In genomic region chr13:54607204-54607603, GRCm38 (mm10) we compare ENCODE assay signal across 29 mouse cellular contexts. TPM values are rescaled to one million over a fixed set of nuclear protein-coding genes. Genes with fewer than 3 reads are reported as not detected.
DNase-seq lines count a peak whose midpoint lies in the region; ATAC-seq and TF ChIP-seq lines count a peak whose summit lies in the region.
"Had no signal": no experiment of that assay in that cellular context is flagged by ENCODE, and none has a peak within 500 bp of the region (broad histone marks: within the 10 kb centered on the region; RNA-seq: fewer than 3 reads in every experiment).

No protein-coding gene starts in this region.

- H3K9me3 ChIP-seq in ES-Bruce4 (replicated peaks; ENCODE audit: control insufficient read depth, insufficient read depth, low read length, poor library complexity, severe bottlenecking), result no peaks in the 10 kb centered on the region
- no peaks in the 10 kb centered on the region for H3K9me3 ChIP-seq in liver, embryonic 15.5 days (replicated peaks)
- no peaks in the 10 kb centered on the region for H3K9me3 ChIP-seq in limb, embryonic 10.5 days (replicated peaks)
- H3K9me3 ChIP-seq: embryonic facial prominence, embryonic 13.5 days; forebrain, embryonic 12.5 days; heart, embryonic 13.5 days; hindbrain, embryonic 15.5 days had no signal

- 33% methylated on average over 5 of the region's 5 CpGs for WGBS in liver, embryonic 15.5 days (ENCODE audit: insufficient replicate concordance)
- 66% methylated on average over 5 of the region's 5 CpGs for WGBS in limb, embryonic 10.5 days

- TF ChIP-seq EP300 in ES-Bruce4 (IDR thresholded peaks at IDR 0.05; ENCODE audit: insufficient read depth, low read depth, low read length), result no peak

- no peak for ATAC-seq in liver, embryonic 15.5 days (ENCODE audit: insufficient read depth)
- ATAC-seq in frontal cortex, adult (ENCODE audit: low TSS enrichment), result no peak
- ATAC-seq: forebrain, postnatal 0 days; inflammation-experienced regulatory T-cells, adult 6 months; midbrain, embryonic 16.5 days; Patski had no signal

- H3K27me3 ChIP-seq in ES-Bruce4 (ENCODE audit: control insufficient read depth, insufficient read depth, low read length, poor library complexity, severe bottlenecking), result no peaks in the 10 kb centered on the region
- H3K27me3 ChIP-seq in liver, embryonic 15.5 days, result no peaks in the 10 kb centered on the region
- peaks cover 34% of the 10 kb centered on the region for H3K27me3 ChIP-seq in limb, embryonic 10.5 days (ENCODE audit: low read depth, poor library complexity, severe bottlenecking)
- H3K27me3 ChIP-seq: heart, embryonic 13.5 days; hindbrain, embryonic 15.5 days; Patski had no signal

- no peak for TF ChIP-seq POLR2A in ES-Bruce4 (IDR thresholded peaks at IDR 0.05; ENCODE audit: insufficient read depth, low read length)

- H3K4me3 ChIP-seq in gastrocnemius, adult 2 months, result no peak overlapping the region
- H3K4me3 ChIP-seq in ES-Bruce4 (ENCODE audit: low read depth, low read length), result no peak overlapping the region
- H3K4me3 ChIP-seq in liver, embryonic 15.5 days (replicated peaks), result 0 out of 2 replicates have a peak overlapping the region, but pooled peaks have one; percentile 9
- H3K4me3 ChIP-seq in limb, embryonic 10.5 days, result no peak overlapping the region
- H3K4me3 ChIP-seq: embryonic facial prominence, embryonic 13.5 days; forebrain, embryonic 12.5 days; heart, embryonic 13.5 days; hindbrain, embryonic 15.5 days; layer of hippocampus, adult 2 months; left cerebral cortex, adult 2 months had no signal

- peak overlapping the region; percentile 48 for H3K4me2 ChIP-seq in liver, embryonic 15.5 days
- H3K4me2 ChIP-seq: embryonic facial prominence, embryonic 13.5 days; forebrain, embryonic 12.5 days; heart, embryonic 13.5 days; hindbrain, embryonic 15.5 days; midbrain, embryonic 11.5 days had no signal

- peak overlapping the region; percentile 2; the same call in 1 of the 2 replicates for H3K9ac ChIP-seq in ES-Bruce4 (ENCODE audit: low read depth, poor library complexity, severe bottlenecking)
- no peak overlapping the region; the same call in 1 of the 2 replicates for H3K9ac ChIP-seq in liver, embryonic 15.5 days
- H3K9ac ChIP-seq: embryonic facial prominence, embryonic 13.5 days; forebrain, embryonic 12.5 days; forebrain, postnatal 0 days; heart, embryonic 13.5 days; hindbrain, embryonic 15.5 days had no signal

- no peak for DNase-seq in gastrocnemius, adult 2 months
- DNase-seq in gastrocnemius, postnatal 4 days (ENCODE audit: low spot score in 2 of 2), result no peak
- DNase-seq in c-Kit-positive CD71-positive TER-119-positive erythroid progenitor cells, embryonic 14.5 days (ENCODE audit: low spot score), result peak; percentile 34
- no peak for DNase-seq in limb, embryonic 10.5 days (ENCODE audit: low spot score)
- DNase-seq: adrenal gland, postnatal 10 days; B cell, adult 2 months; cerebellum, adult 9-10 months; forebrain, postnatal 0 days; gastrocnemius, postnatal 25 days; heart, postnatal 10 days; kidney, adult 2 months; kidney, postnatal 36 days; lung, postnatal 36 days; right cerebral cortex, postnatal 25 days; thymus, adult 2 months; thymus, postnatal 4 days had no signal

- peak overlapping the region; percentile 48 for H3K27ac ChIP-seq in gastrocnemius, adult 2 months
- peak overlapping the region; percentile 16; the same call in 1 of the 2 replicates for H3K27ac ChIP-seq in ES-Bruce4 (ENCODE audit: insufficient read depth, low read length)
- peak overlapping the region; percentile 21 for H3K27ac ChIP-seq in liver, embryonic 15.5 days (replicated peaks)
- no peak overlapping the region for H3K27ac ChIP-seq in limb, embryonic 10.5 days
- H3K27ac ChIP-seq: embryonic facial prominence, embryonic 13.5 days; forebrain, embryonic 12.5 days; heart, embryonic 13.5 days; hindbrain, embryonic 15.5 days; left cerebral cortex, adult 2 months had no signal

- no peaks in the 10 kb centered on the region for H3K36me3 ChIP-seq in ES-Bruce4 (ENCODE audit: control insufficient read depth, insufficient read depth, low read length, poor library complexity, severe bottlenecking)
- H3K36me3 ChIP-seq in liver, embryonic 15.5 days (replicated peaks), result peaks cover 21% of the 10 kb centered on the region
- H3K36me3 ChIP-seq in limb, embryonic 10.5 days, result no peaks in the 10 kb centered on the region
- H3K36me3 ChIP-seq: forebrain, embryonic 12.5 days had no signal

- peaks cover 10% of the 10 kb centered on the region for H3K4me1 ChIP-seq in ES-Bruce4 (ENCODE audit: control insufficient read depth, insufficient read depth, low read length)
- H3K4me1 ChIP-seq in liver, embryonic 15.5 days (replicated peaks), result peaks cover 55% of the 10 kb centered on the region
- peaks cover 42% of the 10 kb centered on the region for H3K4me1 ChIP-seq in limb, embryonic 10.5 days

- no peak for TF ChIP-seq CTCF in gastrocnemius, adult 2 months (IDR thresholded peaks at IDR 0.05)
- no peak for TF ChIP-seq CTCF in ES-Bruce4 (IDR thresholded peaks at IDR 0.05; ENCODE audit: low read depth, low read length)

- intact Hi-C loops in gastrocnemius, adult 2 months (cut with DNase I), result no loop called here

RNA-seq across cellular contexts. Expression of gene Cltb, which starts 3.9 kb away (rescaled TPM):
- total RNA-seq in gastrocnemius, adult 2 months (2021), result 100 to 1,000 TPM; 130 to 160 TPM
- 10 to 100 TPM; 69.2 to 72.3 TPM for total RNA-seq in gastrocnemius, postnatal 4 days (2021)
- polyA plus RNA-seq in ES-Bruce4 (2011; ENCODE audit: insufficient read depth, insufficient read length, low read depth, missing spikeins), result 27.5 and 30.2 TPM in 2 replicates
- 35.6 and 40.4 TPM in 2 replicates for polyA plus RNA-seq in liver, embryonic 15.5 days (2015; fragmentation: Nextera tagmentation; extraction: Ambion mirVana)
- 8.5 and 12.3 TPM in 2 replicates for polyA plus RNA-seq in limb, embryonic 10.5 days (2016; fragmentation: Nextera tagmentation; extraction: Ambion mirVana)

RNA-seq across cellular contexts. Expression of gene Faf2, which starts 14.4 kb away (rescaled TPM):
- total RNA-seq in gastrocnemius, adult 2 months (2021), result 10 to 100 TPM; 11.1 to 16.8 TPM
- 10 to 100 TPM; 34.9 to 41.0 TPM for total RNA-seq in gastrocnemius, postnatal 4 days (2021)
- 69.3 and 70.5 TPM in 2 replicates for polyA plus RNA-seq in ES-Bruce4 (2011; ENCODE audit: insufficient read depth, insufficient read length, low read depth, missing spikeins)
- polyA plus RNA-seq in liver, embryonic 15.5 days (2015; fragmentation: Nextera tagmentation; extraction: Ambion mirVana), result 28.5 and 28.9 TPM in 2 replicates
- polyA plus RNA-seq in limb, embryonic 10.5 days (2016; fragmentation: Nextera tagmentation; extraction: Ambion mirVana), result 75.7 and 87.7 TPM in 2 replicates

RNA-seq across cellular contexts. Expression of gene Higd2a, which starts 17.2 kb away (rescaled TPM):
- 100 to 1,000 TPM; 148 to 150 TPM for total RNA-seq in gastrocnemius, adult 2 months (2021)
- 100 to 1,000 TPM in 1 of 2 experiments, 10 to 100 TPM in 1; 96.9 to 105 TPM for total RNA-seq in gastrocnemius, postnatal 4 days (2021)
- 104 and 116 TPM in 2 replicates for polyA plus RNA-seq in ES-Bruce4 (2011; ENCODE audit: insufficient read depth, insufficient read length, low read depth, missing spikeins)
- polyA plus RNA-seq in liver, embryonic 15.5 days (2015; fragmentation: Nextera tagmentation; extraction: Ambion mirVana), result 94.3 and 106 TPM in 2 replicates
- 143 and 148 TPM in 2 replicates for polyA plus RNA-seq in limb, embryonic 10.5 days (2016; fragmentation: Nextera tagmentation; extraction: Ambion mirVana)

RNA-seq across cellular contexts. Expression of gene Nop16, which starts 17.3 kb away (rescaled TPM):
- 10 to 100 TPM; 16.2 to 20.5 TPM for total RNA-seq in gastrocnemius, adult 2 months (2021)
- total RNA-seq in gastrocnemius, postnatal 4 days (2021), result 10 to 100 TPM; 25.6 to 30.0 TPM
- 61.8 and 65.5 TPM in 2 replicates for polyA plus RNA-seq in ES-Bruce4 (2011; ENCODE audit: insufficient read depth, insufficient read length, low read depth, missing spikeins)
- polyA plus RNA-seq in liver, embryonic 15.5 days (2015; fragmentation: Nextera tagmentation; extraction: Ambion mirVana), result 43.2 and 47.0 TPM in 2 replicates
- polyA plus RNA-seq in limb, embryonic 10.5 days (2016; fragmentation: Nextera tagmentation; extraction: Ambion mirVana), result 112 and 143 TPM in 2 replicates

RNA-seq across cellular contexts. Expression of gene Arl10, which starts 32.4 kb away (rescaled TPM):
- total RNA-seq in gastrocnemius, adult 2 months (2021), result 1 to 10 TPM; 2.0 to 3.2 TPM
- total RNA-seq in gastrocnemius, postnatal 4 days (2021), result 1 to 10 TPM; 9.8 TPM
- polyA plus RNA-seq in ES-Bruce4 (2011; ENCODE audit: insufficient read depth, insufficient read length, low read depth, missing spikeins), result 10.3 and 11.1 TPM in 2 replicates
- polyA plus RNA-seq in liver, embryonic 15.5 days (2015; fragmentation: Nextera tagmentation; extraction: Ambion mirVana), result 7.0 and 8.2 TPM in 2 replicates
- polyA plus RNA-seq in limb, embryonic 10.5 days (2016; fragmentation: Nextera tagmentation; extraction: Ambion mirVana), result 28.8 and 31.5 TPM in 2 replicates
